Mouse (Mus musculus) embryonic facial prominence, embryonic 14.5 days (tissue): ENCODE results near the gene Tmprss9. TPM values are rescaled to one million over a fixed set of nuclear protein-coding genes. Genes with fewer than 3 reads are reported as not detected.

Experiments used
- ATAC-seq: fragments of 200-750 bp; cut with Nextera tagmentation; 2 replicates; pipeline ENCODE4 v1.8.0; 2017; ENCODE audit warnings: low read depth, moderate number of reproducible peaks, moderate TSS enrichment
- DNase-seq: peaks from one replicate; pipeline ENCODE4 v3.0.0-alpha.2; 2015; ENCODE audit warnings: low spot score
- H3K27ac ChIP-seq: fragments of 300-500 bp; sonication (generic); replicated peaks from 2 replicates; pipeline ENCODE4 v1.5.1; 2014; ENCODE audit warnings: low read depth, mild to moderate bottlenecking, low read length, moderate library complexity
- H3K27me3 ChIP-seq: fragments of 300-500 bp; sonication (generic); replicated peaks from 2 replicates; pipeline ENCODE4 v1.6.1; 2014; ENCODE audit warnings: low read length; ENCODE audit not compliant: control insufficient read depth, insufficient read depth
- H3K36me3 ChIP-seq: fragments of 300-500 bp; sonication (generic); 2 replicates; pipeline ENCODE4 v1.6.1; 2014; ENCODE audit warnings: low read length, mixed read lengths; ENCODE audit not compliant: control insufficient read depth, insufficient read depth
- H3K4me1 ChIP-seq: fragments of 300-500 bp; sonication (generic); 2 replicates; pipeline ENCODE4 v1.6.1; 2014; ENCODE audit warnings: antibody characterized with exemption, low read length; ENCODE audit not compliant: control insufficient read depth, insufficient read depth
- H3K4me2 ChIP-seq: fragments of 300-500 bp; sonication (generic); 2 replicates; pipeline ENCODE4 v1.6.1; 2014; ENCODE audit warnings: low read depth, mild to moderate bottlenecking, low read length, moderate library complexity, mixed read lengths
- H3K4me3 ChIP-seq: fragments of 300-500 bp; sonication (generic); 2 replicates; pipeline ENCODE4 v1.5.1; 2014; ENCODE audit warnings: low read depth, mild to moderate bottlenecking, low read length
- H3K9ac ChIP-seq: fragments of 300-500 bp; sonication (generic); 2 replicates; pipeline ENCODE4 v1.6.1; 2014; ENCODE audit warnings: low read depth, mild to moderate bottlenecking, low read length, moderate library complexity, mixed read lengths
- H3K9me3 ChIP-seq: fragments of 300-500 bp; sonication (generic); 2 replicates; pipeline ENCODE4 v1.6.1; 2016; ENCODE audit warnings: low read length; ENCODE audit not compliant: control insufficient read depth
- WGBS: fragments of 180-500 bp; shearing (Covaris S2); extraction: QIAGEN DNeasy Blood & Tissue Kit; methylation state at CpG from one replicate; pipeline ENCODE4 v1.1.7; 2014; 5-methylcytosine and 5-hydroxymethylcytosine counted together
- polyA plus RNA-seq: library from polyadenylated mRNA; unstranded; fragments of >200 nt; fragmentation: Nextera tagmentation; extraction: Ambion mirVana; gene quantifications from 2 replicates; pipeline ENCODE4 v1.2.1, GENCODE M21; 2014

Tmprss9 gene
- polyA plus RNA-seq, 1 experiment from 2014 or later: 0.06 TPM

DNA sequence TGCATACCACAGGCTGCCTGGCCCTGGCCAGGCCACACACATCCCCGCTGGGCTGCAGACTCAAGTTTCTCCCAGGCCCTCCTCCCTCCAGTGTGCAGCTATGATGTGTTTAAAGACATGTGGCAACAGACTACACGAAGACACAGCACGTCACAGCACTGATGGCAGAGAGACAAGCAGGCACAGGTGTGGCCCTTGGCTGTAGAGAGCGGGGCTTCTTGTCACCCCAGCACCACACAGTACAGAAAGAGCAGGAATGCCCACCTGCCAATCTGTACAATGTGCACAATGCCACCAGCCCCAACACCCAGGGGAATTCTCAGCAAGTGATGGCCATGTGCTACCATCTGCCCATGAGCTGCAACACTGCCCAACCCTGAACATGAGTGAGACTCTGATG, 39.7 kb downstream of the Tmprss9 start:
- no peaks in the 10 kb centered on the region for H3K9me3 ChIP-seq
- no peaks in the 10 kb centered on the region for H3K4me1 ChIP-seq
- H3K27ac ChIP-seq: no peak overlapping the region
- no peak overlapping the region for H3K4me3 ChIP-seq
- 83% methylated on average over 4 of the region's 4 CpGs for WGBS
- no peak overlapping the region for H3K4me2 ChIP-seq
- peak; percentile 66 for DNase-seq
- H3K27me3 ChIP-seq: no peaks in the 10 kb centered on the region
- H3K36me3 ChIP-seq: peaks cover 75% of the 10 kb centered on the region
- H3K9ac ChIP-seq: no peak overlapping the region
- peak; percentile 42; the same call in 1 of the 2 replicates for ATAC-seq

GRCm38 (mm10) chr10:80911891-80912290, 40.2 kb downstream of the Tmprss9 start:
- no peaks in the 10 kb centered on the region for H3K27me3 ChIP-seq
- no peak overlapping the region for H3K9ac ChIP-seq
- DNase-seq (no peak), ATAC-seq (no peak)
- H3K9me3 ChIP-seq: no peaks in the 10 kb centered on the region
- no peak overlapping the region for H3K4me2 ChIP-seq
- H3K36me3 ChIP-seq: peaks cover 73% of the 10 kb centered on the region
- H3K4me3 ChIP-seq: no peak overlapping the region
- 0 out of 2 replicates have a peak, but pooled peaks cover 3% of the 10 kb centered on the region for H3K4me1 ChIP-seq
- H3K27ac ChIP-seq: no peak overlapping the region

- Histone ChIP-seq H3K4me1 (peaks cover 9% of the 10 kb centered on the region; the same call in 1 of the 2 replicates), H3K4me3 (no peak overlapping the region), H3K4me2 (no peak overlapping the region), H3K9ac (0 out of 2 replicates have a peak overlapping the region, but pooled peaks have one; percentile 5), H3K27ac (peak overlapping the region; percentile 52; the same call in 1 of the 2 replicates), H3K36me3 (peaks cover 58% of the 10 kb centered on the region), H3K9me3 (no peaks in the 10 kb centered on the region), H3K27me3 (no peaks in the 10 kb centered on the region)
- DNase-seq (no peak), ATAC-seq (no peak)
- 86% methylated on average over 7 of the region's 8 CpGs for WGBS
Measured at GRCm38 (mm10) chr10:80913364-80914011, 41.8 kb downstream of the Tmprss9 start.

GRCm38 (mm10) chr10:80914253-80914656, 42.6 kb downstream of the Tmprss9 start:
- H3K9ac ChIP-seq: 0 out of 2 replicates have a peak overlapping the region, but pooled peaks have one; percentile 5
- no peaks in the 10 kb centered on the region for H3K27me3 ChIP-seq
- DNase-seq (peak; percentile 78), ATAC-seq (peak; percentile 66)
- H3K4me3 ChIP-seq: no peak overlapping the region
- no peaks in the 10 kb centered on the region for H3K9me3 ChIP-seq
- H3K36me3 ChIP-seq: peaks cover 51% of the 10 kb centered on the region
- no peak overlapping the region for H3K4me2 ChIP-seq
- peaks cover 9% of the 10 kb centered on the region; the same call in 1 of the 2 replicates for H3K4me1 ChIP-seq
- 74% methylated on average over 5 of the region's 5 CpGs for WGBS
- no peak overlapping the region for H3K27ac ChIP-seq

DNA sequence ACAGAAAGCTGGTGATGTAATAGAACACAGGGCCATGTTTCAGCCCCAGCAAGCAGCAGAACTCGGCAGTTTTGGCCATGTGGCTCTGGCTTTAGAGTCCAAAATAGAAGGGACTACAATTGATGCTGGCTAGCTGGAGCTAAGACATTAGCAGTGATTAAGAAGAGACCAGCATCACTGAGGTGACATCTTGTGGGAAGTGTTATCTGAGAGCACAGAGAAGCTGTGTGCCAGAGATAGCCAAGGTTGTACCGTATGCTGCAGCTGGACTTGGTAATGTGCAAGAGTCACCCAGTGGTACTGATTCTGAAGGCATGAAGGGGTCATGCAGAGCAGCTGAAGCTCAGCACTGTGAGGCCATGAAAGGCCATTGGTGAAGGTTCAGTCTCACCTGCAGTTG, 43.6 kb downstream of the Tmprss9 start:
- ATAC-seq (no peak), DNase-seq (no peak)
- Histone ChIP-seq H3K36me3 (peaks cover 41% of the 10 kb centered on the region; the same call in 1 of the 2 replicates), H3K4me3 (no peak overlapping the region), H3K4me2 (no peak overlapping the region), H3K27me3 (no peaks in the 10 kb centered on the region), H3K9me3 (no peaks in the 10 kb centered on the region), H3K9ac (no peak overlapping the region), H3K4me1 (peaks cover 9% of the 10 kb centered on the region; the same call in 1 of the 2 replicates), H3K27ac (no peak overlapping the region)
- 69% methylated on average over 2 of the region's 2 CpGs for WGBS

- H3K9ac ChIP-seq: no peak overlapping the region
- WGBS: 87% methylated on average over 4 of the region's 4 CpGs
- H3K4me1 ChIP-seq: peaks cover 9% of the 10 kb centered on the region; the same call in 1 of the 2 replicates
- H3K4me3 ChIP-seq: no peak overlapping the region
- ATAC-seq: no peak
- H3K27me3 ChIP-seq: no peaks in the 10 kb centered on the region
- H3K9me3 ChIP-seq: no peaks in the 10 kb centered on the region
- peaks cover 36% of the 10 kb centered on the region; the same call in 1 of the 2 replicates for H3K36me3 ChIP-seq
- H3K4me2 ChIP-seq: 0 out of 2 replicates have a peak overlapping the region, but pooled peaks have one; percentile 94
- no peak overlapping the region for H3K27ac ChIP-seq
- no peak for DNase-seq
Measured at GRCm38 (mm10) chr10:80915736-80916135, 44.1 kb downstream of the Tmprss9 start.

DNA sequence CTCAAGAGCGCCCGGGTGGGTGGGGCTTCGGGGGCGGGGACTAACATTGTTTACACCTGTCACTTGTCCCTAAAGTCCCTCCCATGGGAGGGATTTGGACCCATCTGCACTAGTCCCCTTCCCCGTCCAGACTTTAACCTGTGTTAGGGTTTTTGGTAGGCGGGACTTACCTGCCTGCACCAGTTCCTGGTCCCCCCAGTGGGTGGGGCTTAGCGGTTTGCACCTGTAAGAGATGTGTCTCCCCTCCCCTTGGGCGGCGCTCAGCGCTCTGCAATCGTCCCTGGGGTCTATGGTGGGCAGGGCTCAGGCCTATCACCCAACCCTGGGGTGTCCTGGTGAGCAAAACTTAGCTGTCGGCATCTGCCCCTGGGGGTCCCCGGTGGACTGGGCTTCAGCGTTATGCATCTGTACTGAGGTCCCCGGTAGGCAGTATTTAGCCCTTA, 45.7 kb downstream of the Tmprss9 start:
- ATAC-seq: peak; percentile 50
- no peaks in the 10 kb centered on the region for H3K27me3 ChIP-seq
- WGBS: under 1% methylated on average over 14 of the region's 15 CpGs
- peak overlapping the region; percentile 85 for H3K9ac ChIP-seq
- H3K4me3 ChIP-seq: peak overlapping the region; percentile 92
- peaks cover 12% of the 10 kb centered on the region for H3K4me1 ChIP-seq
- DNase-seq: peak; percentile 77
- peaks cover 29% of the 10 kb centered on the region; the same call in 1 of the 2 replicates for H3K36me3 ChIP-seq
- H3K4me2 ChIP-seq: peak overlapping the region; percentile 94
- H3K9me3 ChIP-seq: no peaks in the 10 kb centered on the region
- H3K27ac ChIP-seq: peak overlapping the region; percentile 77

GRCm38 (mm10) chr10:80917779-80918434, 46.3 kb downstream of the Tmprss9 start, which contains the start of gene Lmnb2:
Gene Lmnb2, minus strand, starts transcription at chr10:80918245.
- Histone ChIP-seq H3K27me3 (no peaks in the 10 kb centered on the region), H3K4me2 (peak within 1 kb of the TSS; percentile 94), H3K4me1 (peaks cover 12% of the 10 kb centered on the region), H3K27ac (peak within 1 kb of the TSS; percentile 77), H3K4me3 (peak within 1 kb of the TSS; percentile 92), H3K36me3 (peaks cover 23% of the 10 kb centered on the region; the same call in 1 of the 2 replicates), H3K9ac (peak within 1 kb of the TSS; percentile 85), H3K9me3 (no peaks in the 10 kb centered on the region)
- DNase-seq (peak; percentile 91), ATAC-seq (peak; percentile 63)
- WGBS: under 1% methylated on average over 61 of the region's 61 CpGs
